8 mouse cellular contexts compared by ENCODE assay signal in genomic region chr5:38219771-38220307, GRCm38 (mm10). TPM values are rescaled to one million over a fixed set of nuclear protein-coding genes. Genes with fewer than 3 reads are reported as not detected.
DNase-seq lines count a peak whose midpoint lies in the region; ATAC-seq and TF ChIP-seq lines count a peak whose summit lies in the region.

No protein-coding gene starts in this region.

- no peaks in the 10 kb centered on the region for H3K27me3 ChIP-seq in kidney, embryonic 15.5 days
- no peaks in the 10 kb centered on the region for H3K27me3 ChIP-seq in Patski
- no peaks in the 10 kb centered on the region for H3K27me3 ChIP-seq in forebrain, embryonic 13.5 days
- H3K27me3 ChIP-seq in limb, embryonic 14.5 days (ENCODE audit: control insufficient read depth, insufficient read depth, low read length): no peaks in the 10 kb centered on the region
- H3K27me3 ChIP-seq in midbrain, postnatal 0 days (ENCODE audit: insufficient read depth, low read length): no peaks in the 10 kb centered on the region

- H3K4me1 ChIP-seq in kidney, embryonic 15.5 days: peaks cover 34% of the 10 kb centered on the region
- peaks cover 28% of the 10 kb centered on the region for H3K4me1 ChIP-seq in forebrain, embryonic 13.5 days
- H3K4me1 ChIP-seq in limb, embryonic 14.5 days (ENCODE audit: control insufficient read depth, insufficient read depth, low read length): peaks cover 18% of the 10 kb centered on the region
- H3K4me1 ChIP-seq in midbrain, postnatal 0 days (ENCODE audit: insufficient read depth, low read length): peaks cover 13% of the 10 kb centered on the region

- CTCF ChIA-PET in Patski (lab: Charles Lee): interaction anchor here (1.0 to 1.6 kb wide), 2 partner anchors 22 to 333 kb away, joined by 3 to 4 read pairs; no protein-coding TSS in a partner anchor

- no peak for TF ChIP-seq CTCF in Patski (IDR thresholded peaks at IDR 0.05)
- no peak for TF ChIP-seq CTCF in midbrain, postnatal 0 days (IDR thresholded peaks at IDR 0.05)

- in situ Hi-C loops in Patski (cut with MboI; ENCODE audit: low pct_unique_long_range_greater_than_20kb): no loop called here

- no peaks in the 10 kb centered on the region for H3K9me3 ChIP-seq in kidney, embryonic 15.5 days (replicated peaks)
- H3K9me3 ChIP-seq in forebrain, embryonic 13.5 days (replicated peaks): no peaks in the 10 kb centered on the region
- H3K9me3 ChIP-seq in limb, embryonic 14.5 days (ENCODE audit: control insufficient read depth, low read length): no peaks in the 10 kb centered on the region
- H3K9me3 ChIP-seq in midbrain, postnatal 0 days (ENCODE audit: low read length): no peaks in the 10 kb centered on the region

- H3K4me2 ChIP-seq in kidney, embryonic 15.5 days: peak overlapping the region; percentile 84
- peak overlapping the region; percentile 92 for H3K4me2 ChIP-seq in forebrain, embryonic 13.5 days
- H3K4me2 ChIP-seq in limb, embryonic 14.5 days (replicated peaks; ENCODE audit: low read depth, low read length, severe bottlenecking): peak overlapping the region; percentile 86
- H3K4me2 ChIP-seq in midbrain, postnatal 0 days (ENCODE audit: low read depth, low read length, poor library complexity, severe bottlenecking): peak overlapping the region; percentile 70

- POLR2A ChIA-PET in Patski (lab: Charles Lee): interaction anchor here (1.2 kb wide), 1 partner anchor 9 kb away, joined by 3 read pairs; no protein-coding TSS in a partner anchor

- no peak; the same call in 1 of the 2 replicates for ATAC-seq in kidney, embryonic 15.5 days (replicated peaks; ENCODE audit: low FRiP score)
- ATAC-seq in Patski: peak; percentile 42
- peak; percentile 86 for ATAC-seq in forebrain, embryonic 13.5 days
- peak; percentile 80 for ATAC-seq in limb, embryonic 14.5 days (ENCODE audit: low FRiP score, low read depth)
- peak; percentile 82 for ATAC-seq in midbrain, postnatal 0 days (ENCODE audit: low FRiP score)

- no peak for TF ChIP-seq POLR2A in limb, embryonic 14.5 days (IDR thresholded peaks at IDR 0.05; ENCODE audit: borderline replicate concordance, extremely low read depth, insufficient read depth, insufficient read length)

- WGBS in kidney, embryonic 15.5 days: 2% methylated on average over 32 of the region's 35 CpGs
- WGBS in forebrain, embryonic 13.5 days: 1% methylated on average over 35 of the region's 35 CpGs
- WGBS in limb, embryonic 14.5 days: 1% methylated on average over 35 of the region's 35 CpGs
- WGBS in midbrain, postnatal 0 days: under 1% methylated on average over 35 of the region's 35 CpGs

- H3K9ac ChIP-seq in kidney, embryonic 15.5 days: peak overlapping the region; percentile 85
- H3K9ac ChIP-seq in forebrain, embryonic 13.5 days: peak overlapping the region; percentile 90
- H3K9ac ChIP-seq in limb, embryonic 14.5 days (ENCODE audit: low read depth, low read length, severe bottlenecking): peak overlapping the region; percentile 81
- peak overlapping the region; percentile 91 for H3K9ac ChIP-seq in midbrain, postnatal 0 days (replicated peaks; ENCODE audit: low read length, poor library complexity, severe bottlenecking)

- no peak for DNase-seq in kidney, adult 18-20 months
- DNase-seq in Patski (ENCODE audit: low read depth, low spot score): no peak
- DNase-seq in limb, embryonic 14.5 days (ENCODE audit: low spot score): no peak
- DNase-seq in midbrain, postnatal 0 days (ENCODE audit: low spot score): peak; percentile 25
- DNase-seq in ovary, postnatal 36 days (ENCODE audit: low spot score): no peak
- DNase-seq in adrenal gland, adult 8-10 months: no peak

- H3K36me3 ChIP-seq in kidney, embryonic 15.5 days: peaks cover 26% of the 10 kb centered on the region
- peaks cover 33% of the 10 kb centered on the region for H3K36me3 ChIP-seq in forebrain, embryonic 13.5 days (ENCODE audit: poor library complexity, severe bottlenecking)
- peaks cover 37% of the 10 kb centered on the region for H3K36me3 ChIP-seq in limb, embryonic 14.5 days (ENCODE audit: control insufficient read depth, insufficient read depth, low read length)
- peaks cover 14% of the 10 kb centered on the region; the same call in 1 of the 2 replicates for H3K36me3 ChIP-seq in midbrain, postnatal 0 days (ENCODE audit: insufficient read depth, low read length)

- H3K4me3 ChIP-seq in kidney, embryonic 15.5 days (replicated peaks): peak overlapping the region; percentile 95
- H3K4me3 ChIP-seq in forebrain, embryonic 13.5 days: peak overlapping the region; percentile 93
- peak overlapping the region; percentile 90 for H3K4me3 ChIP-seq in limb, embryonic 14.5 days (replicated peaks; ENCODE audit: low read length)
- peak overlapping the region; percentile 92 for H3K4me3 ChIP-seq in midbrain, postnatal 0 days (ENCODE audit: low read depth, low read length)

- H3K27ac ChIP-seq in kidney, embryonic 15.5 days: peak overlapping the region; percentile 74
- H3K27ac ChIP-seq in forebrain, embryonic 13.5 days: peak overlapping the region; percentile 70
- 0 out of 2 replicates have a peak overlapping the region, but pooled peaks have one; percentile 43 for H3K27ac ChIP-seq in limb, embryonic 14.5 days (replicated peaks; ENCODE audit: low read depth, low read length)
- peak overlapping the region; percentile 87 for H3K27ac ChIP-seq in midbrain, postnatal 0 days (ENCODE audit: low read depth, low read length)

RNA-seq across cellular contexts. Expression of gene Zbtb49, which starts 0.4 kb away (rescaled TPM):
- polyA plus RNA-seq in kidney, embryonic 15.5 days (2015; fragmentation: Nextera tagmentation; extraction: Ambion mirVana): 14.9 and 15.3 TPM in 2 replicates
- 11.9 TPM for polyA plus RNA-seq in Patski (2021)
- 21.2 and 22.7 TPM in 2 replicates for polyA plus RNA-seq in forebrain, embryonic 13.5 days (2015; fragmentation: Nextera tagmentation; extraction: Ambion mirVana)
- 22.3 and 27.9 TPM in 2 replicates for polyA plus RNA-seq in limb, embryonic 14.5 days (2012; rRNA removed)
- 12.4 and 14.0 TPM in 2 replicates for polyA plus RNA-seq in limb, embryonic 14.5 days (2014; fragmentation: Nextera tagmentation; extraction: Ambion mirVana)
- total RNA-seq in midbrain, postnatal 0 days (2014; rRNA removed): 22.5 and 34.6 TPM in 2 replicates
- 14.5 and 18.9 TPM in 2 replicates for polyA plus RNA-seq in midbrain, postnatal 0 days (2015; fragmentation: Nextera tagmentation; extraction: Ambion mirVana)
- total RNA-seq in adrenal gland, adult 8-10 months (2022): 10 to 100 TPM in 3 of 4 experiments, 1 to 10 TPM in 1; 9.3 to 14.1 (median 12.2) TPM

RNA-seq across cellular contexts. Expression of gene Lyar, which starts 0.4 kb away (rescaled TPM):
- polyA plus RNA-seq in kidney, embryonic 15.5 days (2015; fragmentation: Nextera tagmentation; extraction: Ambion mirVana): 123 and 126 TPM in 2 replicates
- polyA plus RNA-seq in Patski (2021): 36.6 TPM
- polyA plus RNA-seq in forebrain, embryonic 13.5 days (2015; fragmentation: Nextera tagmentation; extraction: Ambion mirVana): 93.5 and 96.4 TPM in 2 replicates
- polyA plus RNA-seq in limb, embryonic 14.5 days (2012; rRNA removed): 29.4 and 54.7 TPM in 2 replicates
- polyA plus RNA-seq in limb, embryonic 14.5 days (2014; fragmentation: Nextera tagmentation; extraction: Ambion mirVana): 75.1 and 85.2 TPM in 2 replicates
- total RNA-seq in midbrain, postnatal 0 days (2014; rRNA removed): 5.5 and 15.5 TPM in 2 replicates
- polyA plus RNA-seq in midbrain, postnatal 0 days (2015; fragmentation: Nextera tagmentation; extraction: Ambion mirVana): 40.8 and 43.4 TPM in 2 replicates
- 10 to 100 TPM; 12.9 to 17.3 (median 13.8) TPM for total RNA-seq in adrenal gland, adult 8-10 months (2022)

RNA-seq across cellular contexts. Expression of gene Tmem128, which starts 40.1 kb away (rescaled TPM):
- 84.4 and 94.9 TPM in 2 replicates for polyA plus RNA-seq in kidney, embryonic 15.5 days (2015; fragmentation: Nextera tagmentation; extraction: Ambion mirVana)
- 63.1 TPM for polyA plus RNA-seq in Patski (2021)
- 99.2 and 110 TPM in 2 replicates for polyA plus RNA-seq in forebrain, embryonic 13.5 days (2015; fragmentation: Nextera tagmentation; extraction: Ambion mirVana)
- polyA plus RNA-seq in limb, embryonic 14.5 days (2012; rRNA removed): 51.1 and 57.5 TPM in 2 replicates
- polyA plus RNA-seq in limb, embryonic 14.5 days (2014; fragmentation: Nextera tagmentation; extraction: Ambion mirVana): 66.9 and 70.0 TPM in 2 replicates
- 86.1 and 101 TPM in 2 replicates for total RNA-seq in midbrain, postnatal 0 days (2014; rRNA removed)
- polyA plus RNA-seq in midbrain, postnatal 0 days (2015; fragmentation: Nextera tagmentation; extraction: Ambion mirVana): 107 and 111 TPM in 2 replicates
- 10 to 100 TPM; 36.1 to 39.6 (median 37.4) TPM for total RNA-seq in adrenal gland, adult 8-10 months (2022)

RNA-seq across cellular contexts. Expression of gene Otop1, which starts 55.9 kb away (rescaled TPM):
- not detected in 2 replicates for polyA plus RNA-seq in kidney, embryonic 15.5 days (2015; fragmentation: Nextera tagmentation; extraction: Ambion mirVana)
- polyA plus RNA-seq in Patski (2021): not detected
- polyA plus RNA-seq in forebrain, embryonic 13.5 days (2015; fragmentation: Nextera tagmentation; extraction: Ambion mirVana): not detected in 2 replicates
- polyA plus RNA-seq in limb, embryonic 14.5 days (2012; rRNA removed): 0.04 TPM in 1 of 2 replicates, not detected in the other
- not detected in 2 replicates for polyA plus RNA-seq in limb, embryonic 14.5 days (2014; fragmentation: Nextera tagmentation; extraction: Ambion mirVana)
- 0.11 TPM in 1 of 2 replicates, not detected in the other for total RNA-seq in midbrain, postnatal 0 days (2014; rRNA removed)
- polyA plus RNA-seq in midbrain, postnatal 0 days (2015; fragmentation: Nextera tagmentation; extraction: Ambion mirVana): 0.06 and 0.07 TPM in 2 replicates
- 10 to 100 TPM in 3 of 4 experiments, 1 to 10 TPM in 1; 2.6 to 26.4 (median 18.4) TPM for total RNA-seq in adrenal gland, adult 8-10 months (2022)
